Mouse (Mus musculus): ENCODE measurements around the gene Zfp574.

DNA sequence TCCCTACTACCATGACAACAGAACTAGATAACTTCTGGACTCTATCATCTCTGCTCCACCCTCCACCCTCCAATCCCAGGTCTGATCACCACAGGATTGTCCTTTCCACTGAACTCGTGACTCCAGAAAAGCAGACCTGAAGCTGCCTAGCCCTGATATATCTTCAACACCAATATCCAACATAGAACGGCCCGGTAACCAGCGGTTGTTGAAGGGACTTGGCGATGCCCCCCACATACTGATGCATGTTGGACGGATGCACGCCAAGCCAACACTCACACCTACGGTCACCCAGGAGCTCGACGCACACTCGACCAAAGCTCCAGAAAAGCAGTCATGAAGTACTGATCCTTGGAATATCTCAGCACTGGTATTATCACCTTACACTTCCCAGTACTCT, 58.9 kb downstream of the Zfp574 start:
- TF ChIP-seq TBP (IDR thresholded peaks at IDR 0.05; ENCODE audit: low read depth, low read length) = no peak
- no peak for TF ChIP-seq POLR2A (IDR thresholded peaks at IDR 0.05; ENCODE audit: control insufficient read depth in 1 of 2, insufficient read depth in 1 of 2, low read depth in 1 of 2, low read length in 2 of 2, poor library complexity in 1 of 2)
- TF ChIP-seq NRF1 (IDR thresholded peaks at IDR 0.05; ENCODE audit: insufficient read depth, low read depth, low read length, poor library complexity, severe bottlenecking) = no peak

All from MEL (cell line).